Mouse (Mus musculus): Measurements from ENCODE around the gene 1500015O10Rik.

1500015O10Rik gene

GRCm38 (mm10) chr1:43774126-43774525, 43.7 kb downstream of the 1500015O10Rik start:
- no peak for DNase-seq (ENCODE audit: low spot score in 2 of 2)

GRCm38 (mm10) chr1:43776106-43776505, 45.7 kb downstream of the 1500015O10Rik start:
- DNase-seq (ENCODE audit: low spot score in 2 of 2) = no peak

GRCm38 (mm10) chr1:43781195-43781594, 50.8 kb downstream of the 1500015O10Rik start:
- DNase-seq (ENCODE audit: low spot score in 2 of 2) = no peak

- DNase-seq (ENCODE audit: low spot score in 2 of 2) = no peak
Measured at GRCm38 (mm10) chr1:43781672-43782071, 51.3 kb downstream of the 1500015O10Rik start.

GRCm38 (mm10) chr1:43782680-43783079, 52.3 kb downstream of the 1500015O10Rik start:
- DNase-seq (ENCODE audit: low spot score in 2 of 2) = peak in 1 of 2 experiments; percentile 26

GRCm38 (mm10) chr1:43783186-43783585, 52.8 kb downstream of the 1500015O10Rik start:
- DNase-seq (ENCODE audit: low spot score in 2 of 2) = no peak

GRCm38 (mm10) chr1:43785316-43785715, 54.9 kb downstream of the 1500015O10Rik start:
- DNase-seq (ENCODE audit: low spot score in 2 of 2) = no peak

- no peak for DNase-seq (ENCODE audit: low spot score in 2 of 2)
Measured at GRCm38 (mm10) chr1:43786711-43787110, 56.3 kb downstream of the 1500015O10Rik start.

GRCm38 (mm10) chr1:43789765-43790164, 59.4 kb downstream of the 1500015O10Rik start:
- no peak for DNase-seq (ENCODE audit: low spot score in 2 of 2)

Data from frontal cortex, postnatal 10 days (tissue).